Mouse (Mus musculus): ENCODE data around the gene Serpina3g.

- TF ChIP-seq JUN (IDR thresholded peaks at IDR 0.05; ENCODE audit: insufficient read depth, low read depth, low read length) (no peak), EP300 (IDR thresholded peaks at IDR 0.05; ENCODE audit: low read length) (no peak), E2F4 (IDR thresholded peaks at IDR 0.05; ENCODE audit: insufficient replicate concordance, low read depth, low read length) (no peak), CTCF (conservative IDR thresholded peaks at IDR 0.05 in 1 of 2, IDR thresholded peaks at IDR 0.05 in 1 of 2; ENCODE audit: low read depth in 2 of 2, low read length in 2 of 2) (no peak), RCOR1 (conservative IDR thresholded peaks at IDR 0.05; ENCODE audit: low read depth, low read length) (no peak), ELF1 (IDR thresholded peaks at IDR 0.05; ENCODE audit: low read depth, low read length) (no peak), ZKSCAN1 (IDR thresholded peaks at IDR 0.05; ENCODE audit: borderline replicate concordance, low read depth, low read length) (no peak), ZC3H11A (IDR thresholded peaks at IDR 0.05; ENCODE audit: low read depth, low read length) (no peak), KAT2A (IDR thresholded peaks at IDR 0.05; ENCODE audit: insufficient replicate concordance, low read length) (no peak), POLR2AphosphoS2 (IDR thresholded peaks at IDR 0.05; ENCODE audit: low read depth, low read length) (no peak), ZNF384 (IDR thresholded peaks at IDR 0.05; ENCODE audit: low read depth, low read length) (no peak)
Measured at GRCm38 (mm10) chr12:104245595-104245994, 9.6 kb downstream of the Serpina3g start.

All from CH12.LX (cell line).